Mouse (Mus musculus): ENCODE measurements around the gene Armc3. TPM values are rescaled to one million over a fixed set of nuclear protein-coding genes. Genes with fewer than 3 reads are reported as not detected.
"Not testable (repeated sequence)": the region's sequence is repeated elsewhere in the genome, so short reads cannot be mapped to it uniquely, and the experiment has no call there.

Gene Armc3
- polyA plus RNA-seq, 1 experiment: not detected

DNA sequence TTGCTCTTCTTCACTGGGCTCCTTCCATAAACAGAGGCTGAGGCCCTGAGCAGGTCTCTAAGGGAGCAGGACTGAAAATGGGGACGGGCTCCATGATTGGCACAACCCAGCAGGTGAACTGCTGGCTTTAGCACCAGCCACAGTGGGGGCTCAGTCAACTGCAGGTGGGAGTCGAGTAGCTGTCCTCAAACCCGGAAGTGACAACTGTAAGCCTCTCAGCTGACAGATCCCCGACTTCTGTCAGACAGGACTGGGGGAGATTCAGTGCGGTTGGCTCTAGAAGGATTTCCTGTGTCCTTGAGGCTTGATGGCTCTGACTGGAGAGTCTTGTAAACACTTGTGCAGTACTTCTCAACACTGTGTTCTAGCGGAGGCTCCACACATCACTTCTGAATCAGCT is 102.1 kb downstream of the Armc3 start:
- H3K27me3 ChIP-seq (ENCODE audit: control insufficient read depth, insufficient read depth, low read length, poor library complexity, severe bottlenecking): 0 out of 2 replicates have a peak, but pooled peaks cover under 1% of the 10 kb centered on the region
- no peaks in the 10 kb centered on the region for H3K9me3 ChIP-seq (replicated peaks; ENCODE audit: control insufficient read depth, insufficient read depth, low read length, poor library complexity, severe bottlenecking)

DNA sequence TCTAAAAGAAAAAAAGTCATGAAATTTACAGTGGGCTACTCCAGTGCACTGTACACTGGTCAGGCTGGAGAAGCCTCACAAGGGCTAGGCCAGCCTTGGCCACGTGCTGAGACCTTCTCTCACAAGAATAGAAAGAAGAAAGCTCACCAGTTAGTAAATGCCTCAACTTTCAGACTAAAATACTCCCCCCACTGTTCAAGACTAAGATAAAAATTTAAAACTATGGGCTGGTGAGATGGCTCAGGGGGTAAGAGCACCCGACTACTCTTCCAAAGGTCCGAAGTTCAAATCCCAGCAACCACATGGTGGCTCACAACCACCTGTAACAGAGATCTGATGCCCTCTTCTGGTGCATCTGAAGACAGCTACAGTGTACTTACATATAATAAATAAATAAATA is 104.0 kb downstream of the Armc3 start:
- H3K9ac ChIP-seq (ENCODE audit: low read depth, poor library complexity, severe bottlenecking); H3K27ac ChIP-seq (ENCODE audit: insufficient read depth, low read length); H3K9me3 ChIP-seq (replicated peaks; ENCODE audit: control insufficient read depth, insufficient read depth, low read length, poor library complexity, severe bottlenecking); H3K27me3 ChIP-seq (ENCODE audit: control insufficient read depth, insufficient read depth, low read length, poor library complexity, severe bottlenecking); H3K36me3 ChIP-seq (ENCODE audit: control insufficient read depth, insufficient read depth, low read length, poor library complexity, severe bottlenecking); H3K4me1 ChIP-seq (ENCODE audit: control insufficient read depth, insufficient read depth, low read length); H3K4me3 ChIP-seq (ENCODE audit: low read depth, low read length): not testable (repeated sequence)

More for the DNA sequence above, 102.1 kb downstream of the Armc3 start:
- Histone ChIP-seq H3K4me3 (ENCODE audit: low read depth, low read length) (no peak overlapping the region), H3K36me3 (ENCODE audit: control insufficient read depth, insufficient read depth, low read length, poor library complexity, severe bottlenecking) (no peaks in the 10 kb centered on the region), H3K4me1 (ENCODE audit: control insufficient read depth, insufficient read depth, low read length) (peaks cover 4% of the 10 kb centered on the region), H3K27ac (ENCODE audit: insufficient read depth, low read length) (no peak overlapping the region), H3K9ac (ENCODE audit: low read depth, poor library complexity, severe bottlenecking) (no peak overlapping the region)
- TF ChIP-seq CTCF (IDR thresholded peaks at IDR 0.05; ENCODE audit: low read depth, low read length) (no peak), EP300 (IDR thresholded peaks at IDR 0.05; ENCODE audit: insufficient read depth, low read depth, low read length) (no peak), POLR2A (IDR thresholded peaks at IDR 0.05; ENCODE audit: insufficient read depth, low read length) (no peak)

DNA sequence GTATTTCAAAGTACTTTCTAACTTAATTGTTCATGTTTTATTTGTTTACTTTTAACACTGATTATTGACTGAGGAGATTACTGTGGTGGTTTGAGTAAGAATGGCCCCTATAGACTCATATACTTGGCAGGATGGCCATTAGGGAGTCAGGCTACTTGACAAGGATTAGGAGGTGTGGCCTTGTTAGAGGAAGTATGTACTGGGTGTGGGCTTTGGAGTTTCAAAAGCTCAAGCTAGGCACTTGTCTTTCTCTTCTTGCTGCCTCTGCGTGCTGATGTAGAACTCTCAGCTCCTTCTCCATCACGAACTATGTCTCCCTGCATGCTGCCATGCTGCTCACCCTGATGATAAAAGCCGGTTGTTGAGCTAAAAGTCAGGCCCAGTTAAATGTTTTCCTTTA is 111.4 kb downstream of the Armc3 start:
- no peak overlapping the region for H3K4me3 ChIP-seq (ENCODE audit: low read depth, low read length)
- TF ChIP-seq CTCF (IDR thresholded peaks at IDR 0.05; ENCODE audit: low read depth, low read length) (no peak), POLR2A (IDR thresholded peaks at IDR 0.05; ENCODE audit: insufficient read depth, low read length) (no peak), EP300 (IDR thresholded peaks at IDR 0.05; ENCODE audit: insufficient read depth, low read depth, low read length) (no peak)
- H3K36me3 ChIP-seq (ENCODE audit: control insufficient read depth, insufficient read depth, low read length, poor library complexity, severe bottlenecking): no peaks in the 10 kb centered on the region

DNA sequence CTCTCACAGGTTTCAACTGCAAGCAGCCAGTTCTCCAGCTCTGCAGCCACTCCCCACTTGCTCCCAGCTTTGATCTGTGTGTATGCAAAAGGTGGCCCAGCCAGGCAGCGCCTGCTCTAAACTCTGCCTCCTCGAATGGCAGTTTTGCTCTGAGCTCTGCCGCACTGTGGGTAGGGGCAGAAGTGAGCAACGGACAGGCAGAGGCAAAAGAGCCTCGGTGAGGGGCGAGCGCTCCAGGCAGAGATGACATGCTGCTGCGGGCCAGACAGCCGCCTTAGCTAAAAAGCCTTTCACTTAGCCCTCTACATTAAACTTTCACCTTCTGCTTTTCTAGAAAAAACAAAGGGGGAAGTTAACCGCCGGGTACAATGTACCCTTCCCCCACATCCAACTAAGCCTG is 117.0 kb downstream of the Armc3 start:
- Histone ChIP-seq H3K36me3 (ENCODE audit: control insufficient read depth, insufficient read depth, low read length, poor library complexity, severe bottlenecking) (no peaks in the 10 kb centered on the region), H3K9ac (ENCODE audit: low read depth, poor library complexity, severe bottlenecking) (no peak overlapping the region), H3K27me3 (ENCODE audit: control insufficient read depth, insufficient read depth, low read length, poor library complexity, severe bottlenecking) (peaks cover 2% of the 10 kb centered on the region), H3K9me3 (replicated peaks; ENCODE audit: control insufficient read depth, insufficient read depth, low read length, poor library complexity, severe bottlenecking) (peaks cover 10% of the 10 kb centered on the region; the same call in 1 of the 2 replicates), H3K4me1 (ENCODE audit: control insufficient read depth, insufficient read depth, low read length) (no peaks in the 10 kb centered on the region), H3K27ac (ENCODE audit: insufficient read depth, low read length) (no peak overlapping the region), H3K4me3 (ENCODE audit: low read depth, low read length) (no peak overlapping the region)
- TF ChIP-seq CTCF (IDR thresholded peaks at IDR 0.05; ENCODE audit: low read depth, low read length): no peak
- TF ChIP-seq POLR2A (IDR thresholded peaks at IDR 0.05; ENCODE audit: insufficient read depth, low read length): no peak
- TF ChIP-seq EP300 (IDR thresholded peaks at IDR 0.05; ENCODE audit: insufficient read depth, low read depth, low read length): no peak

More for the DNA sequence above, 111.4 kb downstream of the Armc3 start:
- Histone ChIP-seq H3K4me1 (ENCODE audit: control insufficient read depth, insufficient read depth, low read length) (no peaks in the 10 kb centered on the region), H3K9ac (ENCODE audit: low read depth, poor library complexity, severe bottlenecking) (no peak overlapping the region), H3K27ac (ENCODE audit: insufficient read depth, low read length) (no peak overlapping the region), H3K27me3 (ENCODE audit: control insufficient read depth, insufficient read depth, low read length, poor library complexity, severe bottlenecking) (no peaks in the 10 kb centered on the region; the same call in none of the 2 replicates), H3K9me3 (replicated peaks; ENCODE audit: control insufficient read depth, insufficient read depth, low read length, poor library complexity, severe bottlenecking) (peaks cover 8% of the 10 kb centered on the region; the same call in 1 of the 2 replicates)

DNA sequence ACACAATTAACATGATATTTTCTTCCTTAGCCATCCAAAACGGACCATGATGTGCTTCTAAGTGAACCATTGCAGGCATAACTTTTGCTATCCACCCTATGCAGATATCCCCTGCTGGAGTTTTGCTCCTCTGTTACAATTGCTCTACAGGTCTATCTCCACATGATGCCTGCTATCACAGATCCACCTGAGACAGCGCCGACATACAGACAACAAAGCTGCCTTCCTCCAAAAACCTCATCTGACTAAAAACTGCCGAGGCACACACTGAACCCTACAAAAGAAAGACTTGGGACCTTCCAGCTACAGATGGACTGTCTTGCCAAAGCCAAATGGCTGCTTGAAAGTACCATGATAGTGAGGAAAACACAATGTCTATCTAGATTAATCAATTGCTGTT is 117.6 kb downstream of the Armc3 start:
- Histone ChIP-seq H3K9me3 (replicated peaks; ENCODE audit: control insufficient read depth, insufficient read depth, low read length, poor library complexity, severe bottlenecking) (peaks cover 10% of the 10 kb centered on the region; the same call in 1 of the 2 replicates), H3K27me3 (ENCODE audit: control insufficient read depth, insufficient read depth, low read length, poor library complexity, severe bottlenecking) (peaks cover 2% of the 10 kb centered on the region), H3K9ac (ENCODE audit: low read depth, poor library complexity, severe bottlenecking) (no peak overlapping the region), H3K36me3 (ENCODE audit: control insufficient read depth, insufficient read depth, low read length, poor library complexity, severe bottlenecking) (no peaks in the 10 kb centered on the region), H3K4me1 (ENCODE audit: control insufficient read depth, insufficient read depth, low read length) (no peaks in the 10 kb centered on the region), H3K4me3 (ENCODE audit: low read depth, low read length) (no peak overlapping the region), H3K27ac (ENCODE audit: insufficient read depth, low read length) (no peak overlapping the region)
- no peak for TF ChIP-seq POLR2A (IDR thresholded peaks at IDR 0.05; ENCODE audit: insufficient read depth, low read length)
- TF ChIP-seq CTCF (IDR thresholded peaks at IDR 0.05; ENCODE audit: low read depth, low read length): no peak
- TF ChIP-seq EP300 (IDR thresholded peaks at IDR 0.05; ENCODE audit: insufficient read depth, low read depth, low read length): no peak

DNA sequence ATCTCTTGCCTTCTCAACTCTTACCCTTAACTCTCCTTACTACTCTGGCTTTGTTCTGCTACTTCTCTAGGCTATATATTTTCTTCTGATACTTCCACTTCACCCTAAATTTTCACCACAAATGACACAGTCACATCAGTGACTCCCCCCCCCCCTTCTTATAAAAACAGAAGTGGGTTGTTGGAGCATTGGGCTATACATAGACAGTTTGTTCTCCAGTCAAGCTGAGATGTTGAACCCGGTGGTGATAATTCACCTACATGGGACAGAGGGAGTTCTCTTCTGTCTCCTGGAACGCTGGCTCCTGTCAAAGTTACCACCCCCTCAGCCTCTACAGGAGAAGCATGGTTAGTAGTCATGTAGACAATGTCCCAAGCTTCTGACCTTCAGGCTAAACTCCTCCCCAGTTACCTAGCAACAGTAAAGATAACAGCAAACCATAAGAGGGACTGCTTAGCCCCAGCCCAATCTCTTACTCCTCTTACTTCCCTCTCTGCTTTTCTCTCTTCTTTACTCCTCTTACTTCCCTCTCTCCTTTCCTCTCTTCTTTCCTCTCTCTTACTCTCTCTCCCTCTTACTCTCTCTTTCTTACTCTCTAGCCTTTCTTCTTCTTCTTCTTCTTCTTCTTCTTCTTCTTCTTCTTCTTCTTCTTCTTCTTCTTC is 118.2 kb downstream of the Armc3 start:
- not testable (repeated sequence) for H3K27ac ChIP-seq (ENCODE audit: insufficient read depth, low read length); H3K4me3 ChIP-seq (ENCODE audit: low read depth, low read length); H3K27me3 ChIP-seq (ENCODE audit: control insufficient read depth, insufficient read depth, low read length, poor library complexity, severe bottlenecking); H3K36me3 ChIP-seq (ENCODE audit: control insufficient read depth, insufficient read depth, low read length, poor library complexity, severe bottlenecking); H3K9ac ChIP-seq (ENCODE audit: low read depth, poor library complexity, severe bottlenecking); H3K4me1 ChIP-seq (ENCODE audit: control insufficient read depth, insufficient read depth, low read length)
- H3K9me3 ChIP-seq (replicated peaks; ENCODE audit: control insufficient read depth, insufficient read depth, low read length, poor library complexity, severe bottlenecking): peaks cover 10% of the 10 kb centered on the region; the same call in 1 of the 2 replicates
